Mouse (Mus musculus) fat pad, adult 2 months (tissue): ENCODE measurements around the gene Lamp2.
"Not testable (repeated sequence)": the region's sequence is repeated elsewhere in the genome, so short reads cannot be mapped to it uniquely, and the experiment has no call there.

ENCODE experiments used
- DNase-seq: peaks from one replicate; pipeline ENCODE4 v3.0.0-alpha.2; 2011; ENCODE audit warnings: low read depth, low spot score; ENCODE audit errors: extremely low read depth

Lamp2 gene

GRCm38 (mm10) chrX:38428818-38429440 is 27.3 kb downstream of the Lamp2 start:
- DNase-seq, result no peak

- DNase-seq, result no peak
These were observed 30.2 kb downstream of the Lamp2 start for GRCm38 (mm10) chrX:38426043-38426442.

GRCm38 (mm10) chrX:38423096-38423495 is 33.2 kb downstream of the Lamp2 start:
- no peak for DNase-seq

DNA sequence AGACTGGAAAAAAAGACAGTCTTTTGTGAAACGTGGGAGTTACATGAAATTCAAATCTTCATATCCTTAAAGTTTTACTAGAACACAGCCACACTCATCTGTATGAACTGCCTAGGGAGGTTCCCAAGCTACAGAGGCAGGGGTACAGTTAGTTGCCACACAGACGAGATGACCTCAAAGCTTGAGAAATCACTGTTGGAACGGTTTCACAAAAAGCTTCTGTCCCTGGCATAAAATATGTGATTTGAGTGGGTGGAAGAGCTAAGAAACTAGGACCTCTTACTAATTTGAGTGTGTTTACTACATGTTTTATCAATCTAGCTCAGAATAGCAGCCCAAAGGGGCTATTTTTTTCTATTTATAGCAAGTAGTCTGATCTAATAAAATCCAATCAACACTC is 33.9 kb downstream of the Lamp2 start:
- DNase-seq, result no peak

- DNase-seq, result no peak
These were observed 52.4 kb downstream of the Lamp2 start for GRCm38 (mm10) chrX:38403879-38404278.

GRCm38 (mm10) chrX:38402981-38403380 is 53.3 kb downstream of the Lamp2 start:
- DNase-seq, result no peak

GRCm38 (mm10) chrX:38402004-38402403 is 54.2 kb downstream of the Lamp2 start:
- DNase-seq, result no peak

DNA sequence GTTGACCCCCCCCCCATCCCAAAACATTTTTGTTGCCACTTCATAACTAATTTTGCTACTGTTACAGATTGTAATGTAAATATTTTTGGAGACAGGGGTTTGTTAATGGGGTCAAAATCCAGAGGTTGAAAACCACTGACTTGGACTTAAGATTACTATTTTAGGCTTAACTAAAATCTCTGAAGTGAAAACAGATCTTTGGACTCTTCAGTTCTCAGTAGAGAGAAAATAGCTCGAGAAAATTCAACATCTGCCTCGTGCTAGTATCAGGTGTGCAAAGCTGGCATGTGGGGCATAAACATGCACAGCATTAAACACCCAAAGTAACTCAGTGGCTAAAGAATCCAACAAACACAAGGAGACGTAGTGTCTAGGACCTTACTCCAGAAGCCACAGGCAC is 55.6 kb downstream of the Lamp2 start:
- no peak for DNase-seq

- no peak for DNase-seq
These were observed 56.6 kb downstream of the Lamp2 start for GRCm38 (mm10) chrX:38399671-38400070.

- not testable (repeated sequence) for DNase-seq
These were observed 83.1 kb downstream of the Lamp2 start for GRCm38 (mm10) chrX:38373169-38373568.

DNA sequence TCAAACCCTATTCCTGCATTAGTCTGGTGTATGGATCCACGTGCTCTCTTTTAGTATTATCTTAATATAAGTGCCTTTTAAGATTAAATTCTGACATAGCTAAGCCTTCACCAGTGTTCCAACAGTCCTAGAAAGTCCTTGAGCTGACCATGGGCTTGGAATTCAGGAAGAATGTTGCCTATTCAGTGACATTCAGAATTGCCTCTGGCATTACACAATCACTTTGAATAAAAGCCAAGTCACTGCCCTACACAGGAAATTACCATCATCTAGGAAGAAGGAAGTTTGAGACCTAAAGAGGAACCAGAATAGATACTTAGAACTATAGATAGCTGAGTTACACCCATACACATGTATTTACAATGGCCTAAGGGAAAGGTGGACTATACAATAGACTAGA is 91.6 kb downstream of the Lamp2 start:
- DNase-seq, result not testable (repeated sequence)

- DNase-seq, result no peak
These were observed 94.2 kb downstream of the Lamp2 start for GRCm38 (mm10) chrX:38362016-38362415.
